Mouse (Mus musculus) embryo, embryonic 11 days (tissue): Measurements from ENCODE around the gene Cdh11.
A peak's percentile ranks its signal among the peaks of the same experiment; 100 is the strongest.
"Not testable (repeated sequence)": the region's sequence is repeated elsewhere in the genome, so short reads cannot be mapped to it uniquely, and the experiment has no call there.

Experiments
- DNase-seq: peaks from one replicate; pipeline ENCODE4 v3.0.0-alpha.2; 2015

Gene Cdh11

GRCm38 (mm10) chr8:102707305-102707704 is 78.1 kb downstream of the Cdh11 start:
- DNase-seq = peak; percentile 13

DNA sequence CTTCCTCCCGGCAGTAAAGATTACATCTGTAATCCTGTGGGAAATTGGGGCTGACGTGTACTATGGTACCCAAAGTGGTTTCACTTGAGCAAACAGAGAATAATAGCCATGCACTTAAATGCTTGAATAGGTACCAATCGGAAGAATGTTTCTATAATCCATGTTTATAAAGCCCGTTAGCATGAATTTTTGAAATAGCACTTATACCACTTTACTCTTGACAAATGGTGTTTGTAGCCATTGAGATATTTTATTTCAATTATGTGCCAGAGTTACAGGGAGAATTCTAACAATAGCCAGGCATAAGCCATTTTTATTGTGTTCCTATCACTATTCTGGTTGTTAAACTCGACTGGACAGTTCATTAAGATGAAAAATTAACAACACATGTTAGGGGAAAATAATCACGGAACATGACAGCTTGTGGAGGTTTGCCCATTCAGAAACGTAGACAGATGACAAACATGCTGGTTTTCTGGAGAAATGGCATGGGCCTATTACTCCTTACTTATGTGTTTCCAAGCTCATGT is 80.0 kb downstream of the Cdh11 start:
- DNase-seq = no peak

- DNase-seq = no peak
Observed at GRCm38 (mm10) chr8:102700245-102700644, 85.2 kb downstream of the Cdh11 start.

- no peak for DNase-seq
Observed at GRCm38 (mm10) chr8:102698232-102698837, 87.1 kb downstream of the Cdh11 start.

- no peak for DNase-seq
Observed at GRCm38 (mm10) chr8:102693465-102693864, 92.0 kb downstream of the Cdh11 start.

DNA sequence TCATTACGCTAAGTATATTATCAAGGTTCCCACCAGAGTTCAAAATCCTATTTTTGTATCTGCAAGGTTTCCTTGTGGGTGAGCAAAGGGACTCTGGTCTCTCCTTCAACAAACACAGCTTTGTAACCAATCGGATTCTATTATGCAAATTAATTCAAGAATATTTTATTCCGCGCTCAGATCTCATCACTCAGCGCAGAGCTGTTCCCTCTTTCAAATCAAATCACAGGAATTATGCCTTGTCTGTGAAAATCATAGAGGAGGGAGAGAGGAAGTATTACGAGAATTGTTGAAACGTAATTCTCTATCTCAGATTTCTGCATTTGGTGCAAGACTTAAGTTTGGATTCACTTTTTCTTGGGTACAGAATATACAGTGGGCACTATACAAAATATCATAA is 100.0 kb downstream of the Cdh11 start:
- not testable (repeated sequence) for DNase-seq

DNA sequence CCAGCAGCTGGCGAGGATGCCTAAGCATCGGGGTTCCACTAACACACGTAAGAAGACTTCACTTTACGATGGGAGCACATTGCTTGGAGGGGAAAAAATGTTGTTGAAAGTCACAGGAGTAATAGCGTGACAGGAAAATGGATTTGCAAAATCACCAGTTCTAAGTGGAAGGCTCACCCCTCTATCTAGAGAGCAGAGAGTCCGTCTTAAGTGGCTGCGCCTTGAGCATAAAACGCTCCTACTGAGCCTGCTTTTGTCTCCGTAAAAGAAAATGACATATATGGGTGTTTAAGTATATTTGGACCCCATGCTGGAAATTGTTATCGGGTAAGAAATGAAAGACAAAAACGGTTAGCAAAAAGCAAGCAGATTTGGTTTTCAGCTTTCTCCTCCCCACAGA is 100.4 kb downstream of the Cdh11 start:
- no peak for DNase-seq

DNA sequence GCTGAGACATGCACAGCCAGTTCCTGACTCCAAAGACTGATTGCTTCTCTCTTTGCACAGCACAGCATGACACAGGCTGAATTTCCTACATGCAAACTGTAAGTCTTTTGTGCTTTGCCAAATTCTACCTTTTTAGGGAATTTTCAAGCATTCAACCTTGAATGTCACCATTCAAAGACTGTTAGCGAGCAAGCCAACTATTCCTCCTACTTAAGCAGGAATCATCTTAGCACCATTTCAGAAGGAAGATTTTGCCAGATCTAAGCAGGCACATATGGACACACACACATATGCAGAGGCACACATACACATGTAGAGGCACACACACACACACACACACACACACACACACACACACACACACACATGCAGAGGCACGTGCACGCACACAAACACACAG is 108.3 kb downstream of the Cdh11 start:
- no peak for DNase-seq

GRCm38 (mm10) chr8:102664561-102664960 is 120.9 kb downstream of the Cdh11 start:
- DNase-seq = not testable (repeated sequence)

GRCm38 (mm10) chr8:102656529-102656928 is 128.9 kb downstream of the Cdh11 start:
- DNase-seq = no peak

- DNase-seq = no peak
Observed at GRCm38 (mm10) chr8:102651964-102652363, 133.5 kb downstream of the Cdh11 start.

- no peak for DNase-seq
Observed at GRCm38 (mm10) chr8:102627151-102627550, 158.3 kb downstream of the Cdh11 start.

- DNase-seq = no peak
Observed at GRCm38 (mm10) chr8:102612146-102612545, 173.3 kb downstream of the Cdh11 start.

GRCm38 (mm10) chr8:102601327-102601726 is 184.1 kb downstream of the Cdh11 start:
- DNase-seq = no peak

- peak; percentile 52 for DNase-seq
Observed at GRCm38 (mm10) chr8:102596523-102596922, 188.9 kb downstream of the Cdh11 start.

DNA sequence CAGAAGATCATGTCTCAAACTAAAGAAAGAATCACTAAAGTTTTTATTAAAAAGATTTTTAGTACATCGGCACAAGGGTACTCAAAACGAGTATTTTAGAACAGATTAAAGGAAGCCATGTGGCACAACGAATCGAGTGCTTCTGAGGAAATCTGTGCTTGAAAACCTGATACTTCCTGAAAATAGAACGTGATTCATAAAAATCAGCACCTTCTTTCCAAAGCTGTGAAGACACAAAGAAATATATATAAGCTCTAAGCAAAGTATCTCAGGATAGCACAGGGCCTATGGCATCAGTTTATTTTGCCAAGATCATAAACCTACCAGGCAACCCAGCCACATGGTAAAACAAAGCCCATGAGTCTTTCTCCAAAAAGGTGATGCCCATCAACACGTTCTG is 191.5 kb downstream of the Cdh11 start:
- no peak for DNase-seq
